Mouse (Mus musculus): ENCODE measurements around the gene Pdrg1.

The Pdrg1 gene

GRCm38 (mm10) chr2:153014758-153015593 is at the start of gene Pdrg1:
Pdrg1 (minus strand) TSS chr2:153015427.
- DNase-seq (ENCODE audit: low spot score in 2 of 2): peak; percentile 95 to 97

GRCm38 (mm10) chr2:153064190-153064970 is 49.2 kb upstream of the Pdrg1 start:
- DNase-seq (ENCODE audit: low spot score in 2 of 2): no peak

GRCm38 (mm10) chr2:153063394-153063793 is 48.2 kb upstream of the Pdrg1 start:
- peak; percentile 52 to 67 for DNase-seq (ENCODE audit: low spot score in 2 of 2)

- no peak for DNase-seq (ENCODE audit: low spot score in 2 of 2)
Measured at GRCm38 (mm10) chr2:153060216-153060615, 45.0 kb upstream of the Pdrg1 start.

DNA sequence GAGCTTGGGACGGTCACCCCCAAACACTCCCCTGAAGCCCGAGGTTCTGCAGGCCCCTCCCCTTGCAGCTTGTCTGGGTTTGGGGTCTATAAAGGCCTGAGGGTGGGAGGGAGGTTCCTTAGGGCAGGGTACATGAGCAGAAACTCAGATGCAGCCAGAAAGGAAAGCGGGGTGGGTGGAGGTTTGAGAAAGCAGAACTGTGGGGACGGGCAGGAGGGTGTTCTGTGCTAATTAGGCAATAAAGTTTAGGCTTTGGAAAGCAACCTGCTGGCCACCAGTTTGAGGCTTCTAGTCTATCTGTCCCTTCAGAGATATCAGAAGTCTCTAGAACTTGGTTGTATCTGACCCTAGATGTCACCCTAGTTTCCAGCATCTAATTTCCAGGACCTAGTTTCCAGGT is 43.1 kb upstream of the Pdrg1 start:
- no peak for DNase-seq (ENCODE audit: low spot score in 2 of 2)

- DNase-seq (ENCODE audit: low spot score in 2 of 2): no peak
Measured at GRCm38 (mm10) chr2:153055270-153055920, 40.2 kb upstream of the Pdrg1 start.

DNA sequence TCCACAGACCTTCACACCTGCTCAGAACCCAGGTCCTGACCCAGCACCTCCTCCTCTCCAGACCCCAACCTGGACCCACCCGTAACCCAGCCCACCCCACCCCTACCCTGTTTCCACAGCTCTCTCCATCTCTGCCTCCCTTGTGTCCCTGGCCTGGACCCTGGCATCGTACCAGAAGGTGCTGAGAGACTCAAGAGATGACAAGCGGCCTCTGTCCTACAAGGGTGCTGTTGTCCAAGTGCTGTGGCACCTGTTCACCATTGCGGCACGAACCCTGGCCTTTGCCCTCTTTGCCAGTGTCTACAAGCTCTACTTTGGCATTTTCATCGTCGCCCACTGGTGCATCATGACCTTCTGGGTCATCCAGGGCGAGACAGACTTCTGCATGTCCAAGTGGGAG is 38.7 kb upstream of the Pdrg1 start:
- no peak for DNase-seq (ENCODE audit: low spot score in 2 of 2)

GRCm38 (mm10) chr2:153052700-153053351 is 37.6 kb upstream of the Pdrg1 start:
- no peak for DNase-seq (ENCODE audit: low spot score in 2 of 2)

- no peak for DNase-seq (ENCODE audit: low spot score in 2 of 2)
Measured at GRCm38 (mm10) chr2:153051537-153051936, 36.3 kb upstream of the Pdrg1 start.

GRCm38 (mm10) chr2:153051095-153051494 is 35.9 kb upstream of the Pdrg1 start:
- DNase-seq (ENCODE audit: low spot score in 2 of 2): no peak

GRCm38 (mm10) chr2:153049997-153050358 is 34.8 kb upstream of the Pdrg1 start:
- no peak for DNase-seq (ENCODE audit: low spot score in 2 of 2)

GRCm38 (mm10) chr2:153049288-153049996 is 34.2 kb upstream of the Pdrg1 start:
- DNase-seq (ENCODE audit: low spot score in 2 of 2): peak; percentile 45 to 52

- peak; percentile 55 to 71 for DNase-seq (ENCODE audit: low spot score in 2 of 2)
Measured at GRCm38 (mm10) chr2:153047828-153048465, 32.7 kb upstream of the Pdrg1 start.

GRCm38 (mm10) chr2:153045884-153046299 is 30.7 kb upstream of the Pdrg1 start:
- peak; percentile 77 to 81 for DNase-seq (ENCODE audit: low spot score in 2 of 2)

DNA sequence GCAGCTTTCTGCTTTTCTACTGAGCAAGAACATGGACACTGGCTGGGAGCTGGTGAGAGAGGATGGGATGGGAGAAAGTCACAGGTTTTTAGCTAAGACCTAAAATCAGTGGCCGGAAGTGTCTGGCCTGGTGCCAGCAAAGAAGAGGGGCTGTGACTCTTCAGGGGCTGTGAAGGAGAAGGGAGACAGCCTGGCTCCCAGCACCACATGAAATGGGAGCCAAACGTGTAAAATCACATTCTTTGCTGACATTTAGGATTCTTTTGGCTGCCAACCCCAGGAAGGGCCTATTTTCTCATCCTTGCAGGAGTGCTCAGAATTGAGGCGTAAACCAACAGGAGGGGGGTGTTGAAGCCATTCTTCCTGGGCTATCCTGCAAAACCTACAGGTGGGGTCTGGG is 28.7 kb upstream of the Pdrg1 start:
- DNase-seq (ENCODE audit: low spot score in 2 of 2): peak; percentile 46 to 53

- no peak for DNase-seq (ENCODE audit: low spot score in 2 of 2)
Measured at GRCm38 (mm10) chr2:153036690-153037089, 21.5 kb upstream of the Pdrg1 start.

GRCm38 (mm10) chr2:153033545-153034230 is 18.5 kb upstream of the Pdrg1 start:
- no peak for DNase-seq (ENCODE audit: low spot score in 2 of 2)

DNA sequence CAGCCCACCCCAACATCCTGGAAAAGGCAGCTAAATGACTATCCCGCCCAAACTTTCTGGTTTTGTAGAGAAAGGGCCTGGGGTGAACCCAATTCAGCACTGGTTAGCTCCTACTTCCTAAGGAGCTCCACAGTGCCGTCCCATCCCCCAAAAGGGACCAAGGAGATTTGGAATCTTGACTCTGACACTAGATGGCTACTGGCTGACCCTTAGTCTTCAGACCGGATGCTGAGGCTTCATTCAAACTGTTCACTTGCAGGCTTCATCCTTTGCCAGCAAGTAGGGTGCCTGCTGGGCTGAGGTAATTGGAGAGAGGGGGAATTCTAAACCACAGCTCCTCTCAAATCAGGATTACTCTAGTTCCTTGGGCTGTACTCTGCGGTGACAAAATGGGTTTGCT is 17.7 kb upstream of the Pdrg1 start:
- DNase-seq (ENCODE audit: low spot score in 2 of 2): no peak

DNA sequence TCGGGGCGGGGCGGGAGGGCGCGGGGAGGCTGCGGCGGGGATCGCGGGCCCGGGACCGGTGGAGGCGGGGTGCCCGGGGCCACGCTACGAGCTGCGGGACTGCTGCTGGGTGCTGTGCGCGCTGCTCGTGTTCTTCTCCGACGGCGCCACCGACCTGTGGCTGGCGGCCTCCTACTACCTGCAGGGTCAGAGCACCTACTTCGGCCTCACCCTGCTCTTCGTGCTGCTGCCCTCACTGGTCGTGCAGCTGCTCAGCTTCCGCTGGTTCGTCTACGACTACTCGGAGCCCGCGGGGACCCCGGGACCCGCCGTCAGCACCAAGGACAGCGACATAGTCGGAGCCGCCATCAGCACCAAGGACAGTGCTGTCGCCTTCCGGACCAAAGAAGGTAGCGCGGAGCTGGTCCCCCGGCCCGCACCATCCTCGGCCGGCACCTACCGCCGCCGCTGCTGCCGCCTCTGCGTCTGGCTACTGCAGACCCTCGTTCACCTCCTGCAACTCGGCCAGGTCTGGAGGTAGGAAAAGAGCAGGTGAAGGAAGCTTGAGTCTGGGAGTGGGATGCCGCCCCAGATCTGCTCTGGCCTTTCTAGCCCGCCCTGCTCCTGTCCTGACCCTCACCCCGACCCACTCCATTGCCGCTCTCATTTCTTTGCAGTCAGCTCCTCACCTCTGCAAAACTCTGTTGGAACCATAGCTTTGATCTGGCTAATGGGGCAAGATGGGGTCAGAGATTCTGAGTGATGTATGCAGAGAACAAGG is 17.0 kb upstream of the Pdrg1 start:
- peak; percentile 60 to 75 for DNase-seq (ENCODE audit: low spot score in 2 of 2)
